Mouse (Mus musculus) olfactory bulb, adult 2 months (tissue): ENCODE results near the gene Cdkal1. TPM values are rescaled to one million over a fixed set of nuclear protein-coding genes. Genes with fewer than 3 reads are reported as not detected.
A peak's percentile ranks its signal among the peaks of the same experiment; 100 is the strongest.

Source experiments
- H3K27ac ChIP-seq: fragments of 200-500 bp; 2 replicates; pipeline ENCODE4 v1.5.1; 2012; ENCODE audit warnings: low read depth, low read length; ENCODE audit not compliant: insufficient read depth
- H3K4me1 ChIP-seq: fragments of 200-500 bp; 2 replicates; pipeline ENCODE4 v1.6.1; 2012; ENCODE audit warnings: low read length; ENCODE audit not compliant: control insufficient read depth, insufficient read depth
- H3K4me3 ChIP-seq: fragments of 200-500 bp; 2 replicates; pipeline ENCODE4 v1.5.1; 2012; ENCODE audit warnings: mild to moderate bottlenecking, low read depth, low read length, moderate library complexity; ENCODE audit not compliant: insufficient read depth
- CTCF ChIP-seq: fragments of 200-500 bp; IDR thresholded peaks from 2 replicates; pipeline ENCODE4 v1.5.1; 2012; ENCODE audit warnings: low read depth, mild to moderate bottlenecking, low read length, moderate library complexity; ENCODE audit not compliant: insufficient read depth
- POLR2A ChIP-seq: fragments of 200-500 bp; IDR thresholded peaks from 2 replicates; pipeline ENCODE4 v1.6.1; 2012; ENCODE audit warnings: mild to moderate bottlenecking, low read depth, low read length, moderate library complexity; ENCODE audit not compliant: insufficient read depth
- WGBS: fragments of 180-500 bp; shearing (Covaris S2); methylation state at CpG from one replicate; pipeline ENCODE4 v1.1.7; 2018; 5-methylcytosine and 5-hydroxymethylcytosine counted together
- polyA plus RNA-seq: library from polyadenylated mRNA; stranded (reverse); fragments of >200 nt; gene quantifications from 2 replicates; pipeline ENCODE4 v1.2.4, GENCODE M21; 2012; ENCODE audit warnings: low replicate concordance; ENCODE audit not compliant: missing spikeins, insufficient read depth, insufficient read length

Cdkal1 gene
- polyA plus RNA-seq, 1 experiment, result not detected

- H3K27ac ChIP-seq, result peak overlapping the region; percentile 68
Observed at GRCm38 (mm10) chr13:29610051-29610931, 245.2 kb downstream of the Cdkal1 start.

GRCm38 (mm10) chr13:29609441-29609840, 246.0 kb downstream of the Cdkal1 start:
- H3K27ac ChIP-seq, result no peak overlapping the region
- WGBS, result 66% methylated on average over 5 of the region's 5 CpGs

More at GRCm38 (mm10) chr13:29610051-29610931, 245.2 kb downstream of the Cdkal1 start:
- no peak overlapping the region for H3K4me3 ChIP-seq
- no peak for TF ChIP-seq CTCF
- TF ChIP-seq POLR2A, result no peak
- 35% methylated on average over 13 of the region's 13 CpGs for WGBS
- H3K4me1 ChIP-seq, result peaks cover 4% of the 10 kb centered on the region

GRCm38 (mm10) chr13:29604241-29604640, 251.2 kb downstream of the Cdkal1 start:
- Histone ChIP-seq H3K4me1 (no peaks in the 10 kb centered on the region), H3K27ac (no peak overlapping the region), H3K4me3 (no peak overlapping the region)
- WGBS, result 20% methylated on average over 7 of the region's 7 CpGs
- TF ChIP-seq POLR2A (no peak), CTCF (peak; percentile 64)

More at GRCm38 (mm10) chr13:29609441-29609840, 246.0 kb downstream of the Cdkal1 start:
- TF ChIP-seq CTCF, result no peak
- TF ChIP-seq POLR2A, result no peak
- no peak overlapping the region for H3K4me3 ChIP-seq
- H3K4me1 ChIP-seq, result peaks cover 4% of the 10 kb centered on the region

GRCm38 (mm10) chr13:29603597-29603996, 251.9 kb downstream of the Cdkal1 start:
- no peak overlapping the region for H3K27ac ChIP-seq
- WGBS, result 78% methylated on average over 6 of the region's 6 CpGs
- H3K4me3 ChIP-seq, result no peak overlapping the region
- no peak for TF ChIP-seq POLR2A
- no peak for TF ChIP-seq CTCF
- H3K4me1 ChIP-seq, result no peaks in the 10 kb centered on the region

- TF ChIP-seq CTCF (no peak), POLR2A (no peak)
- WGBS, result 90% methylated on average over 2 of the region's 2 CpGs
- no peak overlapping the region for H3K27ac ChIP-seq
- no peaks in the 10 kb centered on the region for H3K4me1 ChIP-seq
- no peak overlapping the region for H3K4me3 ChIP-seq
Observed at GRCm38 (mm10) chr13:29601033-29601432, 254.4 kb downstream of the Cdkal1 start.

- 87% methylated on average over 2 of the region's 2 CpGs for WGBS
- no peaks in the 10 kb centered on the region for H3K4me1 ChIP-seq
- H3K27ac ChIP-seq, result no peak overlapping the region
- TF ChIP-seq POLR2A (no peak), CTCF (no peak)
- H3K4me3 ChIP-seq, result no peak overlapping the region
Observed at GRCm38 (mm10) chr13:29599646-29600045, 255.8 kb downstream of the Cdkal1 start.

GRCm38 (mm10) chr13:29596735-29597134, 258.7 kb downstream of the Cdkal1 start:
- Histone ChIP-seq H3K27ac (no peak overlapping the region), H3K4me1 (no peaks in the 10 kb centered on the region), H3K4me3 (no peak overlapping the region)
- 82% methylated on average over 3 of the region's 3 CpGs for WGBS
- no peak for TF ChIP-seq POLR2A
- no peak for TF ChIP-seq CTCF

GRCm38 (mm10) chr13:29593096-29593495, 262.4 kb downstream of the Cdkal1 start:
- TF ChIP-seq POLR2A (no peak), CTCF (no peak)
- Histone ChIP-seq H3K4me3 (no peak overlapping the region), H3K4me1 (no peaks in the 10 kb centered on the region), H3K27ac (no peak overlapping the region)
- WGBS, result 97% methylated on average over 3 of the region's 3 CpGs

- no peak overlapping the region for H3K27ac ChIP-seq
- H3K4me1 ChIP-seq, result no peaks in the 10 kb centered on the region
- H3K4me3 ChIP-seq, result no peak overlapping the region
- TF ChIP-seq CTCF, result no peak
- no peak for TF ChIP-seq POLR2A
- WGBS, result 78% methylated on average over 5 of the region's 5 CpGs
Observed at GRCm38 (mm10) chr13:29590685-29591084, 264.8 kb downstream of the Cdkal1 start.

- Histone ChIP-seq H3K4me1 (no peaks in the 10 kb centered on the region), H3K27ac (no peak overlapping the region), H3K4me3 (no peak overlapping the region)
- whole genome bisulfite sequencing, result 94% methylated on average over 5 of the region's 5 CpGs
- TF ChIP-seq POLR2A, result no peak
- TF ChIP-seq CTCF, result no peak
Observed at GRCm38 (mm10) chr13:29590164-29590563, 265.3 kb downstream of the Cdkal1 start.
